Mouse (Mus musculus): ENCODE measurements at regions not wholly inside any gene's neighbourhood (a gene's known extent, or its start where the extent isn't known, plus 50 kb on each side); places are given as distances from the start of the nearest gene placed in this dataset.
"Not testable (repeated sequence)": the region's sequence is repeated elsewhere in the genome, so short reads cannot be mapped to it uniquely, and the experiment has no call there.

GRCm38 (mm10) chr14:17045426-17046132 is 226.6 kb upstream of the Rarb start:
- H3K27me3 ChIP-seq (ENCODE audit: low read depth, poor library complexity, severe bottlenecking): no peaks in the 10 kb centered on the region
- 92% methylated on average over 8 of the region's 8 CpGs for WGBS
- H3K4me1 ChIP-seq: no peaks in the 10 kb centered on the region
- H3K4me3 ChIP-seq: no peak overlapping the region
- H3K27ac ChIP-seq (replicated peaks): no peak overlapping the region
- no peak for DNase-seq (ENCODE audit: low spot score)
- no peaks in the 10 kb centered on the region for H3K9me3 ChIP-seq (replicated peaks)
- H3K36me3 ChIP-seq: no peaks in the 10 kb centered on the region

GRCm38 (mm10) chr14:17020603-17021356 is 201.8 kb upstream of the Rarb start:
- DNase-seq (ENCODE audit: low spot score): no peak
- H3K4me3 ChIP-seq: no peak overlapping the region
- no peaks in the 10 kb centered on the region for H3K9me3 ChIP-seq (replicated peaks)
- WGBS: 51% methylated on average over 4 of the region's 4 CpGs
- peaks cover 17% of the 10 kb centered on the region for H3K4me1 ChIP-seq
- no peak overlapping the region for H3K27ac ChIP-seq (replicated peaks)
- H3K36me3 ChIP-seq: no peaks in the 10 kb centered on the region
- no peaks in the 10 kb centered on the region for H3K27me3 ChIP-seq (ENCODE audit: low read depth, poor library complexity, severe bottlenecking)

GRCm38 (mm10) chr14:17012931-17013330 is 194.0 kb upstream of the Rarb start:
- WGBS: 93% methylated on average over 1 of the region's 1 CpGs
- H3K4me3 ChIP-seq: no peak overlapping the region
- H3K27me3 ChIP-seq (ENCODE audit: low read depth, poor library complexity, severe bottlenecking): no peaks in the 10 kb centered on the region
- no peak overlapping the region for H3K27ac ChIP-seq (replicated peaks)
- DNase-seq (ENCODE audit: low spot score): no peak
- H3K4me1 ChIP-seq: no peaks in the 10 kb centered on the region
- no peaks in the 10 kb centered on the region for H3K36me3 ChIP-seq
- H3K9me3 ChIP-seq (replicated peaks): no peaks in the 10 kb centered on the region

GRCm38 (mm10) chr14:17012200-17012599 is 193.2 kb upstream of the Rarb start:
- DNase-seq (ENCODE audit: low spot score): no peak
- Histone ChIP-seq H3K9me3 (replicated peaks) (no peaks in the 10 kb centered on the region), H3K27me3 (ENCODE audit: low read depth, poor library complexity, severe bottlenecking) (no peaks in the 10 kb centered on the region), H3K36me3 (no peaks in the 10 kb centered on the region), H3K27ac (replicated peaks) (no peak overlapping the region), H3K4me3 (no peak overlapping the region), H3K4me1 (no peaks in the 10 kb centered on the region)
- 91% methylated on average over 1 of the region's 1 CpGs for WGBS

- H3K36me3 ChIP-seq: no peaks in the 10 kb centered on the region
- no peak overlapping the region for H3K27ac ChIP-seq (replicated peaks)
- H3K9me3 ChIP-seq (replicated peaks): no peaks in the 10 kb centered on the region
- H3K4me1 ChIP-seq: no peaks in the 10 kb centered on the region
- H3K27me3 ChIP-seq (ENCODE audit: low read depth, poor library complexity, severe bottlenecking): no peaks in the 10 kb centered on the region
- DNase-seq (ENCODE audit: low spot score): no peak
- H3K4me3 ChIP-seq: no peak overlapping the region
- WGBS: 92% methylated on average over 8 of the region's 8 CpGs
Observed at GRCm38 (mm10) chr14:17005194-17006018, 186.4 kb upstream of the Rarb start.

- no peak overlapping the region for H3K27ac ChIP-seq (replicated peaks)
- no peaks in the 10 kb centered on the region for H3K9me3 ChIP-seq (replicated peaks)
- H3K4me3 ChIP-seq: no peak overlapping the region
- 92% methylated on average over 1 of the region's 1 CpGs for whole genome bisulfite sequencing
- H3K36me3 ChIP-seq: no peaks in the 10 kb centered on the region
- no peaks in the 10 kb centered on the region for H3K4me1 ChIP-seq
- DNase-seq (ENCODE audit: low spot score): no peak
- no peaks in the 10 kb centered on the region for H3K27me3 ChIP-seq (ENCODE audit: low read depth, poor library complexity, severe bottlenecking)
Observed at GRCm38 (mm10) chr14:17004714-17005113, 185.8 kb upstream of the Rarb start.

- H3K9me3 ChIP-seq (replicated peaks): no peaks in the 10 kb centered on the region
- WGBS: 75% methylated on average over 2 of the region's 2 CpGs
- H3K27me3 ChIP-seq (ENCODE audit: low read depth, poor library complexity, severe bottlenecking): no peaks in the 10 kb centered on the region
- no peaks in the 10 kb centered on the region for H3K36me3 ChIP-seq
- no peaks in the 10 kb centered on the region for H3K4me1 ChIP-seq
- no peak overlapping the region for H3K4me3 ChIP-seq
- H3K27ac ChIP-seq (replicated peaks): no peak overlapping the region
- no peak for DNase-seq (ENCODE audit: low spot score)
Observed at GRCm38 (mm10) chr14:16996716-16997115, 177.8 kb upstream of the Rarb start.

GRCm38 (mm10) chr14:16970911-16971310 is 152.0 kb upstream of the Rarb start:
- H3K4me1 ChIP-seq; H3K27ac ChIP-seq (replicated peaks); H3K9me3 ChIP-seq (replicated peaks); H3K4me3 ChIP-seq; H3K36me3 ChIP-seq; H3K27me3 ChIP-seq (ENCODE audit: low read depth, poor library complexity, severe bottlenecking); DNase-seq (ENCODE audit: low spot score): not testable (repeated sequence)
- WGBS: 86% methylated on average over 2 of the region's 2 CpGs

GRCm38 (mm10) chr14:16964717-16965391 is 145.9 kb upstream of the Rarb start:
- WGBS: 82% methylated on average over 2 of the region's 2 CpGs
- Histone ChIP-seq H3K9me3 (replicated peaks) (no peaks in the 10 kb centered on the region), H3K36me3 (no peaks in the 10 kb centered on the region), H3K27ac (replicated peaks) (no peak overlapping the region), H3K4me3 (no peak overlapping the region), H3K4me1 (no peaks in the 10 kb centered on the region), H3K27me3 (ENCODE audit: low read depth, poor library complexity, severe bottlenecking) (no peaks in the 10 kb centered on the region)
- peak; percentile 13 for DNase-seq (ENCODE audit: low spot score)

GRCm38 (mm10) chr14:16962216-16962826 is 143.4 kb upstream of the Rarb start:
- no peak overlapping the region for H3K27ac ChIP-seq (replicated peaks)

GRCm38 (mm10) chr14:16957802-16958201 is 138.8 kb upstream of the Rarb start:
- Histone ChIP-seq H3K4me1 (no peaks in the 10 kb centered on the region), H3K4me3 (no peak overlapping the region), H3K9me3 (replicated peaks) (no peaks in the 10 kb centered on the region), H3K36me3 (no peaks in the 10 kb centered on the region), H3K27me3 (ENCODE audit: low read depth, poor library complexity, severe bottlenecking) (no peaks in the 10 kb centered on the region), H3K27ac (replicated peaks) (no peak overlapping the region)
- 83% methylated on average over 3 of the region's 3 CpGs for WGBS
- no peak for DNase-seq (ENCODE audit: low spot score)

More at GRCm38 (mm10) chr14:16962216-16962826, 143.4 kb upstream of the Rarb start:
- no peak overlapping the region for H3K4me3 ChIP-seq
- no peaks in the 10 kb centered on the region for H3K36me3 ChIP-seq
- no peak for DNase-seq (ENCODE audit: low spot score)
- WGBS: 80% methylated on average over 3 of the region's 3 CpGs
- no peaks in the 10 kb centered on the region for H3K27me3 ChIP-seq (ENCODE audit: low read depth, poor library complexity, severe bottlenecking)
- H3K4me1 ChIP-seq: no peaks in the 10 kb centered on the region
- no peaks in the 10 kb centered on the region for H3K9me3 ChIP-seq (replicated peaks)

Measured in midbrain, embryonic 10.5 days (tissue).